Mouse (Mus musculus): ENCODE results near the gene Qser1. TPM values are rescaled to one million over a fixed set of nuclear protein-coding genes. Genes with fewer than 3 reads are reported as not detected.

Gene Qser1
- polyA plus RNA-seq, 1 experiment = not detected

- H3K4me3 ChIP-seq (ENCODE audit: insufficient read depth, low read depth, low read length) = no peak overlapping the region
- TF ChIP-seq CTCF (IDR thresholded peaks at IDR 0.05; ENCODE audit: insufficient read depth, low read depth, low read length) (no peak), POLR2A (IDR thresholded peaks at IDR 0.05; ENCODE audit: insufficient read depth, low read depth, low read length) (no peak)
- H3K27ac ChIP-seq (ENCODE audit: insufficient read depth, low read depth, low read length) = no peak overlapping the region
- no peaks in the 10 kb centered on the region for H3K4me1 ChIP-seq (ENCODE audit: control insufficient read depth, insufficient read depth, low read length)
- 76% methylated on average over 1 of the region's 1 CpGs for WGBS
These were observed 11.1 kb downstream of the Qser1 start for GRCm38 (mm10) chr2:104805435-104805834.

GRCm38 (mm10) chr2:104774763-104775162 lies 41.8 kb downstream of the Qser1 start:
- Histone ChIP-seq H3K27ac (ENCODE audit: insufficient read depth, low read depth, low read length) (no peak overlapping the region), H3K4me3 (ENCODE audit: insufficient read depth, low read depth, low read length) (no peak overlapping the region), H3K4me1 (ENCODE audit: control insufficient read depth, insufficient read depth, low read length) (no peaks in the 10 kb centered on the region)
- WGBS = 81% methylated on average over 1 of the region's 1 CpGs
- TF ChIP-seq POLR2A (IDR thresholded peaks at IDR 0.05; ENCODE audit: insufficient read depth, low read depth, low read length) (no peak), CTCF (IDR thresholded peaks at IDR 0.05; ENCODE audit: insufficient read depth, low read depth, low read length) (no peak)

- H3K27ac ChIP-seq (ENCODE audit: insufficient read depth, low read depth, low read length) = no peak overlapping the region
- TF ChIP-seq CTCF (IDR thresholded peaks at IDR 0.05; ENCODE audit: insufficient read depth, low read depth, low read length) (no peak), POLR2A (IDR thresholded peaks at IDR 0.05; ENCODE audit: insufficient read depth, low read depth, low read length) (no peak)
- H3K4me3 ChIP-seq (ENCODE audit: insufficient read depth, low read depth, low read length) = no peak overlapping the region
- 92% methylated on average over 1 of the region's 1 CpGs for WGBS
- H3K4me1 ChIP-seq (ENCODE audit: control insufficient read depth, insufficient read depth, low read length) = no peaks in the 10 kb centered on the region
These were observed 47.9 kb downstream of the Qser1 start for GRCm38 (mm10) chr2:104768697-104769096.

- no peak overlapping the region for H3K27ac ChIP-seq (ENCODE audit: insufficient read depth, low read depth, low read length)
- no peak for TF ChIP-seq POLR2A (IDR thresholded peaks at IDR 0.05; ENCODE audit: insufficient read depth, low read depth, low read length)
- no peak for TF ChIP-seq CTCF (IDR thresholded peaks at IDR 0.05; ENCODE audit: insufficient read depth, low read depth, low read length)
- H3K4me3 ChIP-seq (ENCODE audit: insufficient read depth, low read depth, low read length) = no peak overlapping the region
- H3K4me1 ChIP-seq (ENCODE audit: control insufficient read depth, insufficient read depth, low read length) = peaks cover 2% of the 10 kb centered on the region; the same call in 1 of the 2 replicates
- WGBS = 89% methylated on average over 4 of the region's 4 CpGs
These were observed 52.5 kb downstream of the Qser1 start for GRCm38 (mm10) chr2:104764018-104764417.

GRCm38 (mm10) chr2:104763134-104763703 lies 53.3 kb downstream of the Qser1 start:
- Histone ChIP-seq H3K4me3 (ENCODE audit: insufficient read depth, low read depth, low read length) (no peak overlapping the region), H3K27ac (ENCODE audit: insufficient read depth, low read depth, low read length) (no peak overlapping the region), H3K4me1 (ENCODE audit: control insufficient read depth, insufficient read depth, low read length) (peaks cover 2% of the 10 kb centered on the region; the same call in 1 of the 2 replicates)
- TF ChIP-seq POLR2A (IDR thresholded peaks at IDR 0.05; ENCODE audit: insufficient read depth, low read depth, low read length) (no peak), CTCF (IDR thresholded peaks at IDR 0.05; ENCODE audit: insufficient read depth, low read depth, low read length) (no peak)
- WGBS = 60% methylated on average over 8 of the region's 8 CpGs

GRCm38 (mm10) chr2:104750611-104751010 lies 65.9 kb downstream of the Qser1 start:
- no peak for TF ChIP-seq CTCF (IDR thresholded peaks at IDR 0.05; ENCODE audit: insufficient read depth, low read depth, low read length)
- TF ChIP-seq POLR2A (IDR thresholded peaks at IDR 0.05; ENCODE audit: insufficient read depth, low read depth, low read length) = no peak
- Histone ChIP-seq H3K4me1 (ENCODE audit: control insufficient read depth, insufficient read depth, low read length) (no peaks in the 10 kb centered on the region), H3K27ac (ENCODE audit: insufficient read depth, low read depth, low read length) (no peak overlapping the region), H3K4me3 (ENCODE audit: insufficient read depth, low read depth, low read length) (no peak overlapping the region)
- 75% methylated on average over 3 of the region's 3 CpGs for WGBS

GRCm38 (mm10) chr2:104748652-104749183 lies 67.8 kb downstream of the Qser1 start:
- no peak overlapping the region for H3K4me3 ChIP-seq (ENCODE audit: insufficient read depth, low read depth, low read length)
- no peaks in the 10 kb centered on the region for H3K4me1 ChIP-seq (ENCODE audit: control insufficient read depth, insufficient read depth, low read length)
- WGBS = 82% methylated on average over 5 of the region's 5 CpGs
- no peak overlapping the region for H3K27ac ChIP-seq (ENCODE audit: insufficient read depth, low read depth, low read length)
- TF ChIP-seq CTCF (IDR thresholded peaks at IDR 0.05; ENCODE audit: insufficient read depth, low read depth, low read length) (no peak), POLR2A (IDR thresholded peaks at IDR 0.05; ENCODE audit: insufficient read depth, low read depth, low read length) (no peak)

GRCm38 (mm10) chr2:104746251-104746650 lies 70.3 kb downstream of the Qser1 start:
- WGBS = 70% methylated on average over 8 of the region's 8 CpGs
- Histone ChIP-seq H3K4me1 (ENCODE audit: control insufficient read depth, insufficient read depth, low read length) (peaks cover 5% of the 10 kb centered on the region), H3K4me3 (ENCODE audit: insufficient read depth, low read depth, low read length) (no peak overlapping the region), H3K27ac (ENCODE audit: insufficient read depth, low read depth, low read length) (no peak overlapping the region)
- TF ChIP-seq POLR2A (IDR thresholded peaks at IDR 0.05; ENCODE audit: insufficient read depth, low read depth, low read length) (no peak), CTCF (IDR thresholded peaks at IDR 0.05; ENCODE audit: insufficient read depth, low read depth, low read length) (no peak)

- no peak overlapping the region for H3K27ac ChIP-seq (ENCODE audit: insufficient read depth, low read depth, low read length)
- peaks cover 8% of the 10 kb centered on the region for H3K4me1 ChIP-seq (ENCODE audit: control insufficient read depth, insufficient read depth, low read length)
- TF ChIP-seq POLR2A (IDR thresholded peaks at IDR 0.05; ENCODE audit: insufficient read depth, low read depth, low read length) (no peak), CTCF (IDR thresholded peaks at IDR 0.05; ENCODE audit: insufficient read depth, low read depth, low read length) (no peak)
- 70% methylated on average over 5 of the region's 5 CpGs for WGBS
- no peak overlapping the region for H3K4me3 ChIP-seq (ENCODE audit: insufficient read depth, low read depth, low read length)
These were observed 72.6 kb downstream of the Qser1 start for GRCm38 (mm10) chr2:104743971-104744370.

All from olfactory bulb, adult 2 months (tissue).